Mouse (Mus musculus): Measurements from ENCODE around the gene Rpl15.

DNA sequence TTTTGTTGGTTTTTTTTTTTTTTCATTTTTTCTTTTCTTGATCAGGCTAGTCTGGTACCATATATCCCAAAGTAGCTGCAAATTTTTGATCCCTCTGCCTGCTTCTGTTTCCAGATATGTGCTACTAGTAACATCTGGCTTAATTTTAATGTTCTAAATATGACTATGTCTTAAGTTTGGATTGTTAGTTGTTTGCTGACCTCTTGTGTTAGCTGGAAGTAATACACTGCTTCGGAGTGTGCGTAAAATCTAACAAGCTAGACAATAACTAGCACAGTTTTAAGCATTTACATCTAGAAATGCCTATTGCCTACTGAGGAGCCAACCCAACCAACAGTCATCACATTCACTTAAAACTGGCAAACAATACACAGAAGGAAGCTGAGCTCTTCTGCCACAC is 13.4 kb upstream of the Rpl15 start:
- TF ChIP-seq CTCF (IDR thresholded peaks at IDR 0.05; ENCODE audit: insufficient read depth, low read depth, low read length): no peak
- TF ChIP-seq POLR2A (IDR thresholded peaks at IDR 0.05; ENCODE audit: insufficient read depth, low read depth, low read length): no peak
